Mouse (Mus musculus) midbrain, embryonic 15.5 days (tissue): ENCODE measurements around the gene Cog5. TPM values are rescaled to one million over a fixed set of nuclear protein-coding genes. Genes with fewer than 3 reads are reported as not detected.
A peak's percentile ranks its signal among the peaks of the same experiment; 100 is the strongest.

Experiments used
- ATAC-seq: fragments of 200-750 bp; cut with Nextera tagmentation; replicated peaks from 2 replicates; pipeline ENCODE4 v1.8.0; 2017; ENCODE audit warnings: moderate TSS enrichment
- H3K27ac ChIP-seq: fragments of 300-500 bp; sonication (generic); 2 replicates; pipeline ENCODE4 v1.5.1; 2015; ENCODE audit warnings: mild to moderate bottlenecking, inconsistent platforms
- H3K27me3 ChIP-seq: fragments of 300-500 bp; sonication (generic); replicated peaks from 2 replicates; pipeline ENCODE4 v1.6.1; 2015; ENCODE audit warnings: inconsistent platforms
- H3K36me3 ChIP-seq: fragments of 300-500 bp; sonication (generic); replicated peaks from 2 replicates; pipeline ENCODE4 v1.6.1; 2015; ENCODE audit warnings: inconsistent platforms
- H3K4me1 ChIP-seq: fragments of 300-500 bp; sonication (generic); 2 replicates; pipeline ENCODE4 v1.6.1; 2015; ENCODE audit warnings: inconsistent platforms
- H3K4me2 ChIP-seq: fragments of 300-500 bp; sonication (generic); 2 replicates; pipeline ENCODE4 v1.6.1; 2015; ENCODE audit warnings: inconsistent platforms, mild to moderate bottlenecking, moderate library complexity
- H3K4me3 ChIP-seq: fragments of 300-500 bp; sonication (generic); 2 replicates; pipeline ENCODE4 v1.5.1; 2015; ENCODE audit warnings: mild to moderate bottlenecking, inconsistent platforms
- H3K9ac ChIP-seq: fragments of 300-500 bp; sonication (generic); 2 replicates; pipeline ENCODE4 v1.6.1; 2015; ENCODE audit warnings: mild to moderate bottlenecking, inconsistent platforms
- H3K9me3 ChIP-seq: fragments of 300-500 bp; sonication (generic); 2 replicates; pipeline ENCODE4 v1.6.1; 2016; ENCODE audit warnings: inconsistent platforms
- WGBS: fragments of 180-500 bp; shearing (Covaris S2); methylation state at CpG from one replicate; pipeline ENCODE4 v1.1.7; 2015; ENCODE audit warnings: mixed read lengths; 5-methylcytosine and 5-hydroxymethylcytosine counted together
- polyA plus RNA-seq: library from polyadenylated mRNA; unstranded; fragments of >200 nt; fragmentation: Nextera tagmentation; extraction: Ambion mirVana; gene quantifications from 2 replicates; pipeline ENCODE4 v1.2.1, GENCODE M21; 2015

The Cog5 gene
- polyA plus RNA-seq, 1 experiment from 2014 or later = 28.4 TPM

GRCm38 (mm10) chr12:31885844-31886606, 231.4 kb downstream of the Cog5 start:
- 97% methylated on average over 11 of the region's 11 CpGs for WGBS
- no peak for ATAC-seq

GRCm38 (mm10) chr12:31890685-31891084, 236.0 kb downstream of the Cog5 start:
- no peak for ATAC-seq
- Histone ChIP-seq H3K4me3 (no peak overlapping the region), H3K27ac (no peak overlapping the region), H3K27me3 (no peaks in the 10 kb centered on the region), H3K9ac (no peak overlapping the region), H3K4me1 (peaks cover 18% of the 10 kb centered on the region), H3K4me2 (no peak overlapping the region), H3K36me3 (no peaks in the 10 kb centered on the region), H3K9me3 (no peaks in the 10 kb centered on the region)
- WGBS = 58% methylated on average over 6 of the region's 6 CpGs

More at GRCm38 (mm10) chr12:31885844-31886606, 231.4 kb downstream of the Cog5 start:
- Histone ChIP-seq H3K27ac (no peak overlapping the region), H3K27me3 (no peaks in the 10 kb centered on the region), H3K36me3 (no peaks in the 10 kb centered on the region), H3K4me1 (peaks cover 6% of the 10 kb centered on the region; the same call in 1 of the 2 replicates), H3K4me2 (no peak overlapping the region), H3K4me3 (no peak overlapping the region), H3K9me3 (no peaks in the 10 kb centered on the region), H3K9ac (no peak overlapping the region)

GRCm38 (mm10) chr12:31892079-31892478, 237.4 kb downstream of the Cog5 start:
- Histone ChIP-seq H3K4me3 (no peak overlapping the region), H3K36me3 (no peaks in the 10 kb centered on the region), H3K4me2 (no peak overlapping the region), H3K9ac (no peak overlapping the region), H3K27ac (no peak overlapping the region), H3K27me3 (no peaks in the 10 kb centered on the region), H3K4me1 (peaks cover 32% of the 10 kb centered on the region), H3K9me3 (no peaks in the 10 kb centered on the region)
- no peak for ATAC-seq

GRCm38 (mm10) chr12:31892771-31893170, 238.1 kb downstream of the Cog5 start:
- Histone ChIP-seq H3K4me2 (no peak overlapping the region), H3K9me3 (no peaks in the 10 kb centered on the region), H3K36me3 (no peaks in the 10 kb centered on the region), H3K27me3 (no peaks in the 10 kb centered on the region), H3K4me1 (peaks cover 37% of the 10 kb centered on the region), H3K27ac (no peak overlapping the region), H3K9ac (no peak overlapping the region), H3K4me3 (no peak overlapping the region)
- 90% methylated on average over 7 of the region's 7 CpGs for WGBS
- ATAC-seq = no peak

- 16% methylated on average over 8 of the region's 8 CpGs for WGBS
- Histone ChIP-seq H3K9ac (no peak overlapping the region; the same call in 1 of the 2 replicates), H3K4me3 (no peak overlapping the region), H3K4me1 (peaks cover 36% of the 10 kb centered on the region), H3K4me2 (no peak overlapping the region), H3K27me3 (no peaks in the 10 kb centered on the region), H3K36me3 (no peaks in the 10 kb centered on the region), H3K9me3 (no peaks in the 10 kb centered on the region), H3K27ac (peak overlapping the region; percentile 69)
- ATAC-seq = peak; percentile 62
Observed at GRCm38 (mm10) chr12:31895095-31895734, 240.5 kb downstream of the Cog5 start.

GRCm38 (mm10) chr12:31895888-31896287, 241.2 kb downstream of the Cog5 start:
- no peaks in the 10 kb centered on the region for H3K27me3 ChIP-seq
- H3K9me3 ChIP-seq = no peaks in the 10 kb centered on the region
- H3K4me2 ChIP-seq = no peak overlapping the region
- no peaks in the 10 kb centered on the region for H3K36me3 ChIP-seq
- ATAC-seq = peak; percentile 85
- peaks cover 31% of the 10 kb centered on the region for H3K4me1 ChIP-seq
- peak overlapping the region; percentile 69 for H3K27ac ChIP-seq
- H3K4me3 ChIP-seq = no peak overlapping the region
- no peak overlapping the region for H3K9ac ChIP-seq
- 8% methylated on average over 2 of the region's 2 CpGs for WGBS

GRCm38 (mm10) chr12:31896295-31896694, 241.6 kb downstream of the Cog5 start:
- 0 out of 2 replicates have a peak, but pooled peaks have one; percentile 41 for ATAC-seq
- Histone ChIP-seq H3K4me1 (peaks cover 30% of the 10 kb centered on the region), H3K9ac (no peak overlapping the region), H3K4me2 (no peak overlapping the region), H3K27ac (peak overlapping the region; percentile 69), H3K9me3 (no peaks in the 10 kb centered on the region), H3K27me3 (no peaks in the 10 kb centered on the region), H3K4me3 (no peak overlapping the region), H3K36me3 (no peaks in the 10 kb centered on the region)
- WGBS = 18% methylated on average over 5 of the region's 5 CpGs

- Histone ChIP-seq H3K4me2 (no peak overlapping the region), H3K4me3 (no peak overlapping the region), H3K27ac (peak overlapping the region; percentile 69), H3K9ac (no peak overlapping the region), H3K36me3 (no peaks in the 10 kb centered on the region), H3K9me3 (no peaks in the 10 kb centered on the region), H3K27me3 (no peaks in the 10 kb centered on the region), H3K4me1 (peaks cover 30% of the 10 kb centered on the region)
- ATAC-seq = peak; percentile 61
- whole genome bisulfite sequencing = 35% methylated on average over 8 of the region's 8 CpGs
Observed at GRCm38 (mm10) chr12:31896986-31897385, 242.3 kb downstream of the Cog5 start.

GRCm38 (mm10) chr12:31897456-31897855, 242.8 kb downstream of the Cog5 start:
- Histone ChIP-seq H3K27me3 (no peaks in the 10 kb centered on the region), H3K9me3 (no peaks in the 10 kb centered on the region), H3K4me1 (peaks cover 30% of the 10 kb centered on the region), H3K4me3 (no peak overlapping the region), H3K36me3 (no peaks in the 10 kb centered on the region), H3K27ac (no peak overlapping the region), H3K9ac (no peak overlapping the region), H3K4me2 (no peak overlapping the region)
- 52% methylated on average over 7 of the region's 7 CpGs for WGBS
- no peak for ATAC-seq

- Histone ChIP-seq H3K9ac (no peak overlapping the region), H3K4me2 (no peak overlapping the region), H3K36me3 (no peaks in the 10 kb centered on the region), H3K4me3 (no peak overlapping the region), H3K4me1 (peaks cover 31% of the 10 kb centered on the region), H3K27ac (no peak overlapping the region), H3K27me3 (no peaks in the 10 kb centered on the region), H3K9me3 (no peaks in the 10 kb centered on the region)
- ATAC-seq = no peak
- WGBS = 79% methylated on average over 4 of the region's 4 CpGs
Observed at GRCm38 (mm10) chr12:31900391-31900914, 245.8 kb downstream of the Cog5 start.

- Histone ChIP-seq H3K36me3 (no peaks in the 10 kb centered on the region), H3K4me1 (peaks cover 23% of the 10 kb centered on the region), H3K9me3 (no peaks in the 10 kb centered on the region), H3K27me3 (no peaks in the 10 kb centered on the region), H3K9ac (no peak overlapping the region), H3K4me3 (no peak overlapping the region), H3K4me2 (peak overlapping the region; percentile 7; the same call in 1 of the 2 replicates), H3K27ac (peak overlapping the region; percentile 78)
- 22% methylated on average over 6 of the region's 6 CpGs for WGBS
- peak; percentile 94 for ATAC-seq
Observed at GRCm38 (mm10) chr12:31905696-31906551, 251.3 kb downstream of the Cog5 start.

- H3K9me3 ChIP-seq = no peaks in the 10 kb centered on the region
- no peaks in the 10 kb centered on the region for H3K27me3 ChIP-seq
- H3K4me3 ChIP-seq = no peak overlapping the region
- no peak overlapping the region for H3K27ac ChIP-seq
- no peaks in the 10 kb centered on the region for H3K36me3 ChIP-seq
- WGBS = 96% methylated on average over 2 of the region's 2 CpGs
- peaks cover 23% of the 10 kb centered on the region for H3K4me1 ChIP-seq
- H3K4me2 ChIP-seq = no peak overlapping the region
- ATAC-seq = no peak
- H3K9ac ChIP-seq = no peak overlapping the region
Observed at GRCm38 (mm10) chr12:31907436-31907835, 252.8 kb downstream of the Cog5 start.
